Mouse (Mus musculus) cerebellum, adult 2 months (tissue): Measurements from ENCODE around the gene Lyl1.

ENCODE experiments used
- CTCF ChIP-seq: fragments of 200-500 bp; IDR thresholded peaks from 2 replicates; pipeline ENCODE4 v1.5.1; 2011; ENCODE audit warnings: low read depth, mild to moderate bottlenecking, control low read depth, low read length, moderate library complexity, borderline replicate concordance; ENCODE audit not compliant: insufficient read depth
- POLR2A ChIP-seq: fragments of 200-500 bp; IDR thresholded peaks from 2 replicates; pipeline ENCODE4 v1.6.1; 2011; ENCODE audit warnings: low read length, control low read depth, borderline replicate concordance; ENCODE audit not compliant: insufficient read depth

DNA sequence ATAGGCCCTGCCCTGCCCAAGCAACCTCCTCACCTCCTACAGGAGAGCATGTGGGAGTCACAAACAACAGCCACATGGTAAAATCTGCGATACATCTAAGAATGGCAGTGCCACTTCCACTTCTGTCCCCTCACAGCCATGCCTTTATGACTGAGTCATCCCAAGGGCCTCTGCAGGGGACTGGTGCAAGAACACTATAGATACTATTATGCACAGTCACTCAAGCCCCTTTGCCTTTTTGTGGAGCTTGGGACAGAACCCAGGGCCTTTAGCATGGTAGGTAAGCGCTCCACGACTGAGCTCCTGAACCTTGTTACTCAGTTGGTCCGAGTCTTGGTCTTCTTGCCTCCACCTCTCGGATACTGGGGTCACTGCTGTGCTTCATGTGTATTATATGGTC is 24.0 kb upstream of the Lyl1 start:
- no peak for TF ChIP-seq CTCF
- TF ChIP-seq POLR2A: no peak
